Mouse (Mus musculus): Measurements from ENCODE around the gene Olfr786.

Gene Olfr786

GRCm38 (mm10) chr10:129427006-129427405, at the start of gene Olfr786:
Olfr786 (plus strand) TSS chr10:129427306.
- DNase-seq (ENCODE audit: low spot score in 2 of 2): no peak

GRCm38 (mm10) chr10:129383783-129384182, 43.3 kb upstream of the Olfr786 start, which contains the start of gene Olfr784:
Olfr784 (plus strand) TSS chr10:129384083.
- no peak for DNase-seq (ENCODE audit: low spot score in 2 of 2)

GRCm38 (mm10) chr10:129400892-129401291, 26.2 kb upstream of the Olfr786 start:
- no peak for DNase-seq (ENCODE audit: low spot score in 2 of 2)

DNA sequence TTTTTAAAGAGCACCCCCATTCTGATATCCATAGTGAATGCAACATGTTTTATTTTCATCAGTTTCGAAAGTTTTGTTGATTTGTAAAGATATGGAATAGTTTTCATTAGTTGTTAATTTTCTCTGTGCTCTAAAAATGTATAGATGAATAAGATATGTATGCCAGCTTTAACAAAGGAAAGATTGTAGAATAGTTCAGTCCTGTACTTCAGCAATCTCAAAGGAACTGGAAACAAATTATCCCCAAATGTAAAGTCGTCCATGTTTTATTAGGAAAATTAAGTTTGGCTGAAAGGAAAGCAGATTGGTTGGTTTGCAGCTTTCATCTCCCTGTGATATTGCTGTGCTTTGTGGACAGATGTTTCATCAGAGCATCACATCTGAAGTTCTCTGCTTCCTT, 22.0 kb upstream of the Olfr786 start, which contains the start of gene Olfr785:
TSS of gene Olfr785 (plus strand) at position 301 of the 400 bp plus-strand sequence.
- DNase-seq (ENCODE audit: low spot score in 2 of 2): no peak

GRCm38 (mm10) chr10:129461562-129461961, 34.5 kb downstream of the Olfr786 start, which contains the start of gene Olfr787:
Olfr787 (plus strand) TSS chr10:129461862.
- no peak for DNase-seq (ENCODE audit: low spot score in 2 of 2)

GRCm38 (mm10) chr10:129470698-129471097, 43.6 kb downstream of the Olfr786 start, which contains the start of gene Olfr788:
Olfr788 (plus strand) TSS chr10:129470998.
- DNase-seq (ENCODE audit: low spot score in 2 of 2): no peak

DNA sequence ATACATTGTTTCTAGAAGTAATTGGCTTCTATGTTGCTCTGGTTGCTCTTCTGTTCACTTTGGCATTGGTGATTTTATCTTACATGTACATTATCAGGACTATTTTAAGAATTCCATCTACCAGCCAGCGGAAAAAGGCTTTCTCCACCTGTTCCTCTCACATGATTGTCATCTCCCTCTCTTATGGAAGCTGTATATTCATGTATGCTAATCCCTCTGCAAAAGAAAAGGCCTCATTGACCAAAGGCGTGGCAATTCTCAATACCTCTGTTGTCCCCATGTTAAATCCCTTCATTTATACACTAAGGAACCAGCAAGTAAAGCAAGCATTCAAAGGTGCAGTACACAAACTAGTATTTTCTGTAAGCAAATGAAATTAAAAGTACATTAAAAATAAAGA, 46.1 kb downstream of the Olfr786 start:
- no peak for DNase-seq (ENCODE audit: low spot score in 2 of 2)

DNA sequence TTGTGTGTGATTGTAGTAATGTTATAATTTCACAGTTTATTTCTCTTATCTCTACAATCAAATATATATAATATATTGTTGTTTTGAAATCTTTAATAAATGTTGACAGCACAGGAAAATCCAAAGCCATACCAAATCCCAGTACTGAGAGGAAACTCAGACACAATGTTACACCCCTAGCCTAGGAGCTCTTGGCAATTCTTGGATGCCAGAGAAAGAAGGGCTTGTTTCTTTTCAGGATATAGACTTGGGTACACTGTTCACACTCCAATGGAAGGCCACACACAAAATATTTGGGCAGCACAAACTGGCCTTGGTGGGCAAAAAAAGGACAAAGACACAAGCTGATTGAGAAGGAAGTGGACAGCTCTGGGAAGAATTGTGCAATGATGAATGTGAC, 46.6 kb downstream of the Olfr786 start:
- no peak for DNase-seq (ENCODE audit: low spot score in 2 of 2)

DNA sequence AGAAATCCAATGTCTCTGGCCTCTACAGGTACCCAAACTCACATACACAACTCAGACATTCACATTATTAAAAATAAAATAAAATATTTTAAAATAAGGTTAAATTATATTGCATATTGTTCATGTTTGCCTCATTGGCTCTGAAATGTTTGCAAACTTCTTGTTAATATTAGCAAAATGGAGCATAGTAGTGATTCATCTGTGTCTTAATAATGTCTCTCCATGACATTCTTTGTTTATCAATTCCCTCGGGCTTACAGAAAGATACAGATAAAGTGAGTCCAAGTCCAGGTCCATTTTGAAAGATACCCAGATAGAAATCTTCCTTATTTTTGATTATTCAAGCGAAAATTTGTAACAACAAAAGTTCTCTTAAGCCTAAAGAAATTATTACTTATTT, 57.3 kb downstream of the Olfr786 start, which contains the start of gene Olfr789:
TSS of gene Olfr789 (plus strand) at position 301 of the 400 bp plus-strand sequence.
- no peak for DNase-seq (ENCODE audit: low spot score in 2 of 2)
